Mouse (Mus musculus) stomach, postnatal 0 days (tissue): ENCODE results near the gene Sgcb. TPM values are rescaled to one million over a fixed set of nuclear protein-coding genes. Genes with fewer than 3 reads are reported as not detected.

ENCODE experiments used
- ATAC-seq: fragments of 200-750 bp; cut with Nextera tagmentation; 2 replicates; pipeline ENCODE4 v1.8.0; 2017; ENCODE audit not compliant: low FRiP score, low TSS enrichment
- DNase-seq: peaks from one replicate; pipeline ENCODE4 v3.0.0-alpha.2; 2016; ENCODE audit warnings: low spot score
- H3K27ac ChIP-seq: fragments of 300-500 bp; sonication (generic); replicated peaks from 2 replicates; pipeline ENCODE4 v1.5.1; 2014; ENCODE audit warnings: mild to moderate bottlenecking, control low read depth
- H3K27me3 ChIP-seq: fragments of 300-500 bp; sonication (generic); 2 replicates; pipeline ENCODE4 v1.6.1; 2014; ENCODE audit warnings: low read length; ENCODE audit not compliant: control insufficient read depth, insufficient read depth
- H3K36me3 ChIP-seq: fragments of 300-500 bp; sonication (generic); 2 replicates; pipeline ENCODE4 v1.6.1; 2014; ENCODE audit warnings: low read length, mixed read lengths; ENCODE audit not compliant: control insufficient read depth, insufficient read depth
- H3K4me1 ChIP-seq: fragments of 300-500 bp; sonication (generic); replicated peaks from 2 replicates; pipeline ENCODE4 v1.6.1; 2014; ENCODE audit warnings: antibody characterized with exemption; ENCODE audit not compliant: control insufficient read depth, insufficient read depth
- H3K4me2 ChIP-seq: fragments of 300-500 bp; sonication (generic); replicated peaks from 2 replicates; pipeline ENCODE4 v1.6.1; 2014; ENCODE audit warnings: low read depth, mild to moderate bottlenecking, control low read depth, moderate library complexity
- H3K4me3 ChIP-seq: fragments of 300-500 bp; sonication (generic); 2 replicates; pipeline ENCODE4 v1.5.1; 2014; ENCODE audit warnings: low read depth, low read length, control low read depth
- H3K9ac ChIP-seq: fragments of 300-500 bp; sonication (generic); 2 replicates; pipeline ENCODE4 v1.6.1; 2014; ENCODE audit warnings: mild to moderate bottlenecking, low read length, control low read depth, mixed read lengths
- H3K9me3 ChIP-seq: fragments of 300-500 bp; sonication (generic); 2 replicates; pipeline ENCODE4 v1.6.1; 2016; ENCODE audit warnings: low read length; ENCODE audit not compliant: control insufficient read depth
- CTCF ChIP-seq: IDR thresholded peaks from 2 replicates; pipeline ENCODE4 v1.5.1; 2016; ENCODE audit warnings: antibody characterized with exemption, low read depth, mild to moderate bottlenecking, moderate library complexity
- EP300 ChIP-seq: optimal IDR thresholded peaks from 2 replicates; pipeline ENCODE3; 2016; ENCODE audit warnings: antibody characterized with exemption
- WGBS: fragments of 180-500 bp; shearing (Covaris S2); extraction: QIAGEN DNeasy Blood & Tissue Kit; methylation state at CpG from one replicate; pipeline ENCODE4 v1.1.7; 2014; 5-methylcytosine and 5-hydroxymethylcytosine counted together
- polyA plus RNA-seq: library from polyadenylated mRNA; unstranded; fragments of >200 nt; fragmentation: Nextera tagmentation; extraction: Ambion mirVana; gene quantifications from 2 replicates; pipeline ENCODE4 v1.2.1, GENCODE M21; 2015

The Sgcb gene
- polyA plus RNA-seq = 12.4 and 12.7 TPM in 2 replicates

DNA sequence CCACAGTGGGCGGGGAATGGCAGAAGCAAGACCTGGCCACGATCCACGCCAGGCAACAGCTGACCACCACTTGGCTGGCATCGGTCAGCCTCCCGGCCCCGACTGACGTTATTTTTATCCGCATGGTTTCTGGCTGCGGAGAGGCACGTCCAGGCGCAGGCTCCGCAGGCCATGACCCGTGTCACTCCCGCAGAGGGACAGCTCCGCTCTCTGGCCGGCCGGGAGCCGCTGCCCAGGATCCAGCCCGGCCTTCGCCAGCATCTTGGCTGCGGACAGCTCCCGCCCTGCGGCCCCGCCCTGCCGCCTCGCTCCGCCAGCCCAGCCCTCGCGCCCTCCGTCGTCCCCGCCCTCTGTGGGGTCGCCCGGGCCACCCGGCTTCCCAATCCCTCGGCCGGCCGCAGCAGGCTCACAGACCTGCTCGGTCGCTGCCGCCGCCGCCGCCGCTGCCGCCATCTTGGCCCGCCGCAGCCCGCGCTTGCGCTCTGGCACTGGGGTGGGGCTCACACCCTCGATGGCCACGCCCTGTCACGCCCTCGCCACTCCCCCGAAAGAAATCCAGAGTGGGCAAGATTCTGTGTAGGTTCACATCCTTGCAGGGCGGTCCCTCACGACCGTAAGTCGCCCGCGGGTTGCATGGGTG is at the start of gene Sgcb:
TSS of gene Sgcb (minus strand) at position 530 of the 640 bp plus-strand sequence.
- Histone ChIP-seq H3K27me3 (no peaks in the 10 kb centered on the region), H3K36me3 (no peaks in the 10 kb centered on the region), H3K27ac (no peak within 1 kb of the TSS; the same call in 1 of the 2 replicates), H3K4me1 (peaks cover 4% of the 10 kb centered on the region; the same call in 1 of the 2 replicates), H3K4me2 (peak within 1 kb of the TSS; percentile 85), H3K9me3 (no peaks in the 10 kb centered on the region), H3K4me3 (peak within 1 kb of the TSS; percentile 67), H3K9ac (peak within 1 kb of the TSS; percentile 66)
- DNase-seq (peak; percentile 89), ATAC-seq (peak; percentile 84)
- WGBS = under 1% methylated on average over 60 of the region's 62 CpGs
- peak; percentile 31; the same call in 1 of the 2 replicates for TF ChIP-seq CTCF
- TF ChIP-seq EP300 = no peak

DNA sequence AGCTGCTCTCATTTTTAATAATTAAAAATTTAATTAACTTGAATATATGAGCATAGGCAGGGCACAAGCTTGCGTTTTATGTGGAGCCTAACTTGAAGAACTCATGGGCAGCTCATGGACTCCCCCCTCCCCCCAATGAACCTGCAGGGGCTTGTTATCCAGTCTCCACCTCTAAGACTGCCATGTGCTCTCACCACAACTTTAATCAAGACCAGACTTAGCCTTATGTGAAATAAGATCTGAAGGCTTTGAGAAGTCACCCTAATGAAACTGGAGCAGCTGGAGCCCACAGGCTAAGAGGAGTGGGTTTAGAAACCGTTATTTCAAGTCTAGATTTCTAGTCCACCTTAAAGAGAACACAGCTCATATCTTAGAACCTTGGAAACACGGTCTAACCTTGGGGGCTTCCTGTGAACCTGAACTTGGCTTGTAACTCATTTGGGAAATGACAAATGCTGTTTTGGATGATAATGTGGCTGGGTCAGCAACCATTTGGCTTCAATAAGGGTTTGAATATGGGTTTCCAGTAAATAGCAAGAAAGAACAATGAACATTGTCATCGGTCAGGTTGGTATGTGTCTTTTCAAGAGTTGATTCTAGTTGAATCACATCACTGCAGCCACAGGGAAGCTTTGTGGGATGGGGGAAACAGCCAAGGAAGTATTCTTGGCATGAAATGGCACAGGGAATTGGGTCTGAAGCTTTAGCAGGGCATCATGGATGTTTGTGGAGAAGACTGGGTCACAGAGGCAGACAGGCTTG is 46.8 kb upstream of the Sgcb start:
- H3K4me1 ChIP-seq = no peaks in the 10 kb centered on the region
- no peaks in the 10 kb centered on the region for H3K36me3 ChIP-seq
- H3K4me2 ChIP-seq = no peak overlapping the region
- WGBS = 80% methylated on average over 4 of the region's 4 CpGs
- H3K9ac ChIP-seq = no peak overlapping the region
- ATAC-seq = no peak
- no peak for DNase-seq
- TF ChIP-seq CTCF = no peak
- no peak for TF ChIP-seq EP300
- no peaks in the 10 kb centered on the region for H3K9me3 ChIP-seq
- H3K4me3 ChIP-seq = no peak overlapping the region
- H3K27me3 ChIP-seq = no peaks in the 10 kb centered on the region
- no peak overlapping the region for H3K27ac ChIP-seq

DNA sequence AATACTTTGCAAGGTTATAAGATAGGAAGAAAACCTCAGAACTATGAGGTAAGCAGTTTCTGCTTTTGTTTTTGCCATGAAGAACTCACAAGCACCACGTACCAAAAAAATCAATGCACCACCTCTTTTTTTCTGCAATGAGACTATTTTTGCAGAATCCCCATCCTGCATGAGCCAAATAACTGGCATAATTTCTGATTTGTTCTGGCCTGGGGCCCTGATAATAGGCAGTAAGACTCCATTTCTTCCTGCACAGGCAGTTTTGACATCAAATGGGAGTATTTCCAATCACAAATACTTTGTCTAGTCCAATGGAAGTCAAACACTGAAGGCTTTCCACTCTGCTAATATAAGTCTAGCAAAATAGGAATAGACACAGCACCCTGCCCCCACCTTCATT is 46.2 kb upstream of the Sgcb start:
- no peak overlapping the region for H3K27ac ChIP-seq
- no peak overlapping the region for H3K9ac ChIP-seq
- no peak overlapping the region for H3K4me3 ChIP-seq
- DNase-seq (no peak), ATAC-seq (no peak)
- TF ChIP-seq EP300 (no peak), CTCF (no peak)
- no peaks in the 10 kb centered on the region for H3K36me3 ChIP-seq
- H3K27me3 ChIP-seq = no peaks in the 10 kb centered on the region
- no peaks in the 10 kb centered on the region for H3K4me1 ChIP-seq
- H3K4me2 ChIP-seq = no peak overlapping the region
- no peaks in the 10 kb centered on the region for H3K9me3 ChIP-seq
- WGBS = 58% methylated on average over 1 of the region's 1 CpGs

DNA sequence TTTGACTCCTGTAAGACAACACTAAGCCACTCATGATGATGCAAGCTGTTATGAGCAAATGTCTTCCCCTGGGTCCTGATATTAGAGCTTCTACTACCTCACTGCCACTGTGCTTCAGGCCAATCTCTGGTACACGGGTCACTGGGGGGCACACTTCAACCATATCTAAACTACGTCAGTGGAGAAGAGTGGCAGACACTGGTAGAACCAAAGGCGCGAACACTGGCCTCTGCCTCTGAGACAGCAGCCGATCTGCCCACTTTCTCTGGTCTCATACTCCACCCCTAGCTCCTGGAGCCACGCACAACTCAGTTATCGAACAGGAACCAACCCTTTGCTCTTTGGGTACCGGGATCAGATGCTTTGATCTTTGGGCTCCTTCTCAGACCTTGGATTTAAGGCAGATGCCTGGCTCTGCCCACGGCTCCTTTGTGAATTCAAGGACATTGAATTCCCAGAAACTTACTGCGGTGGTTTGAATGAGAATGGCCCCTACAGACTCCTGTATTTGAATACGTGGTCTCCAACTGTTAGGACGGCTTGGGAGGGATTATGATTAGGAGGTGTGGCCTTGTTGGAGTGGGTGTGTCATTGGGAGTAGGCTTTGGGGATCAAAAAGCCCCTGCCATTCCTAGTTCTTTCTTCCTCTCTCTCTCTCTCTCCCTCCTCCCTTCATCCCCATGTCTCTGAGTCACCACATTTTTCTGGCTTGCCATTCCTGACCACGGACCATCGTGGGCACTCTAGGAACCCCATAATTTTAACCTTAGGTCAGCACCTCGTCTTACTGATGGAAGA is 44.3 kb upstream of the Sgcb start:
- Histone ChIP-seq H3K4me2 (no peak overlapping the region), H3K36me3 (no peaks in the 10 kb centered on the region), H3K9me3 (no peaks in the 10 kb centered on the region), H3K27me3 (no peaks in the 10 kb centered on the region), H3K4me3 (no peak overlapping the region), H3K9ac (no peak overlapping the region), H3K4me1 (no peaks in the 10 kb centered on the region), H3K27ac (no peak overlapping the region)
- no peak for ATAC-seq
- no peak for DNase-seq
- WGBS = 48% methylated on average over 15 of the region's 15 CpGs
- TF ChIP-seq CTCF (no peak), EP300 (no peak)

DNA sequence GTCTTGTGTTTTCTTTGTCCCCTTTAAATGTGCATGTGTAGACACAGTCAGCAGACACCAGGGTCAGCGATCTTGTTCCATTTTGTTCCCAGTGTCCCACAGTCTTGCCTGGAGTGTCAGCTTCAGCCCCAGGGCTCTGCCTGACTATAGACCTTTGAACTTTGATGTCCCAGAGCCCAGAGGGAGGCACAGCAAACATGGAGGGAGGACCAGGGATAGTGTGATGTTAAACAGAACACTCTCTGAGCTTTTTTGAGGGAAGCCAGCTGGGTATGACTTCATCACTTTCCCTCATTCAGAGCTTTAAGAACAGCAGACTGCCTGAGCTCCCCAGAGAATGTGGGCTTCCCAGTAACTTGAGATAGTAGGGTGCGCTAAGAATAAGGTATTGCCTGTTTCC is 42.6 kb upstream of the Sgcb start:
- Histone ChIP-seq H3K9me3 (no peaks in the 10 kb centered on the region), H3K4me3 (no peak overlapping the region), H3K36me3 (no peaks in the 10 kb centered on the region), H3K27me3 (no peaks in the 10 kb centered on the region), H3K9ac (no peak overlapping the region), H3K4me1 (no peaks in the 10 kb centered on the region), H3K4me2 (no peak overlapping the region), H3K27ac (no peak overlapping the region)
- ATAC-seq (peak; percentile 40; the same call in 1 of the 2 replicates), DNase-seq (no peak)
- WGBS = 42% methylated on average over 2 of the region's 2 CpGs
- TF ChIP-seq EP300 = no peak
- TF ChIP-seq CTCF = no peak
